Mouse (Mus musculus) myocyte (in vitro differentiated cells): ENCODE measurements around the gene Tstd2.

Experiments
- CEBPB ChIP-seq: IDR thresholded peaks from 2 replicates; pipeline ENCODE4 v1.6.1; 2011; ENCODE audit warnings: mild to moderate bottlenecking, moderate library complexity; ENCODE audit not compliant: poor library complexity, insufficient read depth, severe bottlenecking
- E2F4 ChIP-seq: IDR thresholded peaks from one replicate; pipeline ENCODE4 v1.6.1; 2011; ENCODE audit warnings: mild to moderate bottlenecking, control low read depth, moderate library complexity; ENCODE audit not compliant: insufficient read depth
- MAX ChIP-seq: IDR thresholded peaks from one replicate; pipeline ENCODE4 v1.6.1; 2011; ENCODE audit warnings: low read depth, mild to moderate bottlenecking, control low read depth
- MYOD1 ChIP-seq, 3 experiments: IDR thresholded peaks; one replicate each; pipeline ENCODE4 v1.6.1; 2011; ENCODE audit warnings: control low read depth in 2 of 3, low read depth in 2 of 3, mild to moderate bottlenecking in 2 of 3, moderate library complexity in 1 of 3; ENCODE audit not compliant: insufficient read length in 2 of 3, control insufficient read depth in 1 of 3
- MYOG ChIP-seq, 3 experiments: IDR thresholded peaks; one replicate each; pipeline ENCODE4 v1.6.1; 2011; ENCODE audit warnings: control low read depth in 2 of 3, low read depth in 2 of 3, mild to moderate bottlenecking in 2 of 3; ENCODE audit not compliant: insufficient read length in 2 of 3, control insufficient read depth in 1 of 3, insufficient read depth in 1 of 3
- POLR2A ChIP-seq: IDR thresholded peaks from one replicate; pipeline ENCODE4 v1.6.1; 2011; ENCODE audit warnings: low read depth, mild to moderate bottlenecking, control low read depth, moderate library complexity; ENCODE audit not compliant: insufficient read length
- POLR2AphosphoS2 ChIP-seq: IDR thresholded peaks from one replicate; pipeline ENCODE4 v1.6.1; 2011; ENCODE audit warnings: low read depth, control low read depth; ENCODE audit not compliant: insufficient read length
- REST ChIP-seq: IDR thresholded peaks from one replicate; pipeline ENCODE4 v1.6.1; 2011; ENCODE audit warnings: mild to moderate bottlenecking, control low read depth, moderate library complexity; ENCODE audit not compliant: insufficient read depth, insufficient read length
- SRF ChIP-seq: IDR thresholded peaks from one replicate; pipeline ENCODE4 v1.6.1; 2011; ENCODE audit warnings: low read depth; ENCODE audit not compliant: control insufficient read depth, insufficient read length
- TCF12 ChIP-seq: IDR thresholded peaks from one replicate; pipeline ENCODE4 v1.6.1; 2011; ENCODE audit warnings: mild to moderate bottlenecking, control low read depth; ENCODE audit not compliant: poor library complexity, insufficient read depth, severe bottlenecking
- USF1 ChIP-seq: IDR thresholded peaks from one replicate; pipeline ENCODE4 v1.6.1; 2011; ENCODE audit warnings: low read depth, mild to moderate bottlenecking, control low read depth, moderate library complexity

DNA sequence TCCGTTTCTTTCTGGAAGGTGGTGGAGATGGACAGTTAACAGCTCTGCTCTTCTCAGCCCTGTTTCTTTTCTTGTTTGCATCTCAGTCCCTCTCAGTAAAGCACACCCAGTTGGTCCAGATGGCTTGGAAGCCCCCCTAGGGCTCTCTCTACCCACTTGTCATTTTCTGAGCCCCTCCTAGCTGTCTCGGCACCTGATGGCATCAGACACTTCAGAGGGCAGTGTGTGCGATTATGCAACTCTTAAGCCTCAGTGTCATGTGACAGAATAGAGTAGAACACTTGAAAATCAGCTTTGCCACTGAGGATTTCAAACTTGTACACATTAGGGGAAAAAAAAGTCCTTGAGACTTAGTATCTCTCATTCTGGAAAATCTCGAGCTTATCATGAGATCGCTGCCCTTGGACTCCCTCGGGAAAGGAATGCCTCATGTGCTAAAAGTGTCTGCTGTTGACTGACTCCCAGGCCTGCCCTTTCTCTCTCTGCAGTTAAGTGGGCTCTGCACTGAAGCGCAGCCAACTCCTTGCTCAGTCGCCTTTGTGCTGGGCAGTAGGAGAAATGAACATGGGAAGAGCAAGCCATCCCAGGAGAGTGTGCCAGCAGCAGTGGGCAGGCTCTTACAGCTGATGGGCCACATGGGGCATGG, 72.7 kb downstream of the Tstd2 start:
- TF ChIP-seq POLR2A: no peak
- no peak for TF ChIP-seq CEBPB
- no peak for TF ChIP-seq SRF
- TF ChIP-seq REST: no peak
- no peak for TF ChIP-seq E2F4
- no peak for TF ChIP-seq MYOG (IDR thresholded peaks at IDR 0.05; ENCODE audit: control insufficient read depth in 1 of 3, insufficient read depth in 1 of 3, insufficient read length in 2 of 3, low read depth in 2 of 3)
- no peak for TF ChIP-seq USF1
- no peak for TF ChIP-seq TCF12
- no peak for TF ChIP-seq MYOD1 (IDR thresholded peaks at IDR 0.05; ENCODE audit: control insufficient read depth in 1 of 3, insufficient read length in 2 of 3, low read depth in 2 of 3)
- no peak for TF ChIP-seq POLR2AphosphoS2
- TF ChIP-seq MAX: no peak
